Mouse (Mus musculus): ENCODE data around the gene Islr2. TPM values are rescaled to one million over a fixed set of nuclear protein-coding genes. Genes with fewer than 3 reads are reported as not detected.

The Islr2 gene
- total and polyA plus RNA-seq, 3 experiments, result not detected

GRCm38 (mm10) chr9:58225915-58226913 is 22.1 kb upstream of the Islr2 start (continued):
- TF ChIP-seq RAD21 (IDR thresholded peaks at IDR 0.05; ENCODE audit: low read depth, low read length) (peak; percentile 75), SIN3A (IDR thresholded peaks at IDR 0.05; ENCODE audit: low read length) (no peak), USF1 (IDR thresholded peaks at IDR 0.05; ENCODE audit: low read depth, low read length) (no peak), EP300 (IDR thresholded peaks at IDR 0.05; ENCODE audit: low read length) (no peak), UBTF (IDR thresholded peaks at IDR 0.05; ENCODE audit: low read depth, low read length) (no peak), TBP (conservative IDR thresholded peaks at IDR 0.05; ENCODE audit: low read depth, low read length) (no peak), MAFK (IDR thresholded peaks at IDR 0.05; ENCODE audit: insufficient replicate concordance, low read length) (no peak), CTCF (conservative IDR thresholded peaks at IDR 0.05 in 1 of 2, IDR thresholded peaks at IDR 0.05 in 1 of 2; ENCODE audit: low read depth in 2 of 2, low read length in 2 of 2) (peak; percentile 88 to 90)

GRCm38 (mm10) chr9:58224356-58224755 is 20.2 kb upstream of the Islr2 start:
- Histone ChIP-seq H3K27me3 (replicated peaks) (no peaks in the 10 kb centered on the region), H3K27ac (ENCODE audit: insufficient read depth, low read depth) (no peak overlapping the region), H3K9ac (ENCODE audit: insufficient read depth, low read depth) (no peak overlapping the region), H3K4me3 (replicated peaks in 1 of 3; ENCODE audit: low read depth in 2 of 3, low read length in 2 of 3, poor library complexity in 1 of 3) (no peak overlapping the region), H3K4me2 (ENCODE audit: insufficient read depth, low read depth, poor library complexity, severe bottlenecking) (no peak overlapping the region), H3K36me3 (replicated peaks in 1 of 2; ENCODE audit: control insufficient read depth in 1 of 2, insufficient read depth in 1 of 2, low read length in 1 of 2) (peaks cover 86 to 97% of the 10 kb centered on the region in 2 experiments), H3K4me1 (ENCODE audit: control insufficient read depth in 1 of 2, insufficient read depth in 2 of 2) (peaks cover 0 to 14% of the 10 kb centered on the region in 2 experiments; a peak in 2 of 4 replicates), H3K9me3 (replicated peaks; ENCODE audit: low read length) (no peaks in the 10 kb centered on the region), H3K79me2 (replicated peaks; ENCODE audit: control insufficient read depth, extremely low read depth, insufficient read depth, poor library complexity, severe bottlenecking) (no peaks in the 10 kb centered on the region)
- TF ChIP-seq ETS1 (conservative IDR thresholded peaks at IDR 0.05; ENCODE audit: low read depth, low read length) (no peak), IRF4 (IDR thresholded peaks at IDR 0.05; ENCODE audit: low read depth, low read length) (no peak), KAT2A (IDR thresholded peaks at IDR 0.05; ENCODE audit: insufficient replicate concordance, low read length) (no peak), ELF1 (IDR thresholded peaks at IDR 0.05; ENCODE audit: low read depth, low read length) (no peak), UBTF (IDR thresholded peaks at IDR 0.05; ENCODE audit: low read depth, low read length) (no peak), ZC3H11A (IDR thresholded peaks at IDR 0.05; ENCODE audit: low read depth, low read length) (no peak), ZMIZ1 (IDR thresholded peaks at IDR 0.05; ENCODE audit: low read depth, low read length) (no peak), JUND (conservative IDR thresholded peaks at IDR 0.05; ENCODE audit: low read depth, low read length) (no peak), MXI1 (IDR thresholded peaks at IDR 0.05; ENCODE audit: low read depth, low read length) (no peak), NELFE (IDR thresholded peaks at IDR 0.05; ENCODE audit: low read depth, low read length) (no peak), CTCF (conservative IDR thresholded peaks at IDR 0.05 in 1 of 2, IDR thresholded peaks at IDR 0.05 in 1 of 2; ENCODE audit: low read depth in 2 of 2, low read length in 2 of 2) (no peak), MAFK (IDR thresholded peaks at IDR 0.05; ENCODE audit: insufficient replicate concordance, low read length) (no peak), SMC3 (IDR thresholded peaks at IDR 0.05; ENCODE audit: low read depth, low read length) (no peak), EP300 (IDR thresholded peaks at IDR 0.05; ENCODE audit: low read length) (no peak), USF1 (IDR thresholded peaks at IDR 0.05; ENCODE audit: low read depth, low read length) (no peak), RAD21 (IDR thresholded peaks at IDR 0.05; ENCODE audit: low read depth, low read length) (no peak), CHD2 (IDR thresholded peaks at IDR 0.05; ENCODE audit: low read length) (no peak), PAX5 (IDR thresholded peaks at IDR 0.05; ENCODE audit: low read length) (no peak)
- dilution Hi-C loops (cut with MboI; ENCODE audit: extremely low pct_ligation_motif_present, extremely low pct_unique_long_range_greater_than_20kb, low sequenced_read_pairs) (no loop called here), in situ Hi-C loops (cut with MboI; ENCODE audit: low pct_ligation_motif_present, low pct_unique_long_range_greater_than_20kb, low sequenced_read_pairs) (no loop called here)
- no peak for DNase-seq (ENCODE audit: extremely low read depth)

Measured in CH12.LX (cell line).